ENCODE assay signal across 8 mouse cellular contexts in genomic region chr14:119137512-119137905, GRCm38 (mm10). TPM values are rescaled to one million over a fixed set of nuclear protein-coding genes. Genes with fewer than 3 reads are reported as not detected.
DNase-seq lines count a peak whose midpoint lies in the region; ATAC-seq and TF ChIP-seq lines count a peak whose summit lies in the region.

No protein-coding gene starts in this region.

- intact Hi-C loops in heart, postnatal 25 days (cut with DNase I): no loop called here

- DNase-seq in heart, adult 11 months: peak; percentile 83
- no peak for DNase-seq in heart, postnatal 25 days (ENCODE audit: low spot score)
- DNase-seq in embryonic facial prominence, embryonic 14.5 days (ENCODE audit: low spot score): peak; percentile 78
- peak; percentile 70 for DNase-seq in kidney, postnatal 14 days
- peak; percentile 32 for DNase-seq in liver
- DNase-seq in midbrain, postnatal 0 days (ENCODE audit: low spot score): peak; percentile 84
- DNase-seq in testis, postnatal 10 days (ENCODE audit: low spot score): peak; percentile 57

- H3K27ac ChIP-seq in embryonic facial prominence, embryonic 14.5 days (replicated peaks; ENCODE audit: low read depth, low read length): no peak overlapping the region
- no peak overlapping the region for H3K27ac ChIP-seq in heart, embryonic 15.5 days
- no peak overlapping the region; the same call in 1 of the 2 replicates for H3K27ac ChIP-seq in midbrain, postnatal 0 days (ENCODE audit: low read depth, low read length)

- H3K4me1 ChIP-seq in embryonic facial prominence, embryonic 14.5 days (ENCODE audit: control insufficient read depth, insufficient read depth, low read length): 0 out of 2 replicates have a peak, but pooled peaks cover 6% of the 10 kb centered on the region
- H3K4me1 ChIP-seq in heart, embryonic 15.5 days (replicated peaks): peaks cover 20% of the 10 kb centered on the region
- no peaks in the 10 kb centered on the region for H3K4me1 ChIP-seq in midbrain, postnatal 0 days (ENCODE audit: insufficient read depth, low read length)

- H3K9ac ChIP-seq in embryonic facial prominence, embryonic 14.5 days (ENCODE audit: low read depth, low read length): peak overlapping the region; percentile 70
- H3K9ac ChIP-seq in heart, embryonic 15.5 days: peak overlapping the region; percentile 53
- peak overlapping the region; percentile 57 for H3K9ac ChIP-seq in midbrain, postnatal 0 days (replicated peaks; ENCODE audit: low read length, poor library complexity, severe bottlenecking)

- peaks cover 59% of the 10 kb centered on the region for H3K27me3 ChIP-seq in embryonic facial prominence, embryonic 14.5 days (replicated peaks; ENCODE audit: control insufficient read depth, insufficient read depth, low read length)
- H3K27me3 ChIP-seq in heart, embryonic 15.5 days: peaks cover 64% of the 10 kb centered on the region
- peaks cover 8% of the 10 kb centered on the region; the same call in 1 of the 2 replicates for H3K27me3 ChIP-seq in midbrain, postnatal 0 days (ENCODE audit: insufficient read depth, low read length)

- no peaks in the 10 kb centered on the region for H3K9me3 ChIP-seq in embryonic facial prominence, embryonic 14.5 days (ENCODE audit: control insufficient read depth, low read length)
- no peaks in the 10 kb centered on the region for H3K9me3 ChIP-seq in heart, embryonic 15.5 days (replicated peaks)
- no peaks in the 10 kb centered on the region for H3K9me3 ChIP-seq in midbrain, postnatal 0 days (ENCODE audit: low read length)

- peak overlapping the region; percentile 69 for H3K4me3 ChIP-seq in embryonic facial prominence, embryonic 14.5 days (ENCODE audit: low read depth, low read length)
- H3K4me3 ChIP-seq in heart, embryonic 15.5 days: peak overlapping the region; percentile 72
- H3K4me3 ChIP-seq in midbrain, postnatal 0 days (ENCODE audit: low read depth, low read length): peak overlapping the region; percentile 77

- no peaks in the 10 kb centered on the region for H3K36me3 ChIP-seq in embryonic facial prominence, embryonic 14.5 days (ENCODE audit: control insufficient read depth, insufficient read depth, low read length)
- no peaks in the 10 kb centered on the region for H3K36me3 ChIP-seq in heart, embryonic 15.5 days
- no peaks in the 10 kb centered on the region for H3K36me3 ChIP-seq in midbrain, postnatal 0 days (ENCODE audit: insufficient read depth, low read length)

- TF ChIP-seq CTCF in midbrain, postnatal 0 days (IDR thresholded peaks at IDR 0.05): peak; percentile 53

- under 1% methylated on average over 21 of the region's 38 CpGs for WGBS in embryonic facial prominence, embryonic 14.5 days
- WGBS in heart, embryonic 15.5 days: 0% methylated on average over 38 of the region's 38 CpGs
- WGBS in midbrain, postnatal 0 days: under 1% methylated on average over 38 of the region's 38 CpGs

- H3K4me2 ChIP-seq in embryonic facial prominence, embryonic 14.5 days (ENCODE audit: low read depth, low read length): peak overlapping the region; percentile 99
- peak overlapping the region; percentile 100 for H3K4me2 ChIP-seq in heart, embryonic 15.5 days
- peak overlapping the region; percentile 96 for H3K4me2 ChIP-seq in midbrain, postnatal 0 days (ENCODE audit: low read depth, low read length, poor library complexity, severe bottlenecking)

- peak; percentile 86 for ATAC-seq in embryonic facial prominence, embryonic 14.5 days (ENCODE audit: low read depth)
- peak; percentile 70 for ATAC-seq in heart, embryonic 15.5 days (replicated peaks; ENCODE audit: insufficient number of reproducible peaks, insufficient read depth, low FRiP score, low read depth)
- peak; percentile 85 for ATAC-seq in midbrain, postnatal 0 days (ENCODE audit: low FRiP score)

RNA-seq across cellular contexts. Expression of gene Hs6st3, which starts 0.6 kb away (rescaled TPM):
- total RNA-seq in heart, postnatal 25 days (2021): not detected
- polyA plus RNA-seq in embryonic facial prominence, embryonic 14.5 days (2014; fragmentation: Nextera tagmentation; extraction: Ambion mirVana): 0.10 and 0.39 TPM in 2 replicates
- 0.08 and 0.18 TPM in 2 replicates for polyA plus RNA-seq in heart, embryonic 15.5 days (2015; fragmentation: Nextera tagmentation; extraction: Ambion mirVana)
- 28.9 and 36.6 TPM in 2 replicates for total RNA-seq in midbrain, postnatal 0 days (2014; rRNA removed)
- polyA plus RNA-seq in midbrain, postnatal 0 days (2015; fragmentation: Nextera tagmentation; extraction: Ambion mirVana): 0.98 and 1.8 TPM in 2 replicates

RNA-seq across cellular contexts. Expression of gene Uggt2, which starts 38.3 kb away (rescaled TPM):
- 1 to 10 TPM; 6.0 to 6.2 TPM for total RNA-seq in heart, postnatal 25 days (2021)
- 13.1 and 13.3 TPM in 2 replicates for polyA plus RNA-seq in embryonic facial prominence, embryonic 14.5 days (2014; fragmentation: Nextera tagmentation; extraction: Ambion mirVana)
- 7.4 and 8.1 TPM in 2 replicates for polyA plus RNA-seq in heart, embryonic 15.5 days (2015; fragmentation: Nextera tagmentation; extraction: Ambion mirVana)
- total RNA-seq in midbrain, postnatal 0 days (2014; rRNA removed): 24.0 and 31.0 TPM in 2 replicates
- polyA plus RNA-seq in midbrain, postnatal 0 days (2015; fragmentation: Nextera tagmentation; extraction: Ambion mirVana): 10.0 and 12.6 TPM in 2 replicates
